Mouse (Mus musculus) intestine, embryonic 16.5 days (tissue): ENCODE results near the gene Otub1. TPM values are rescaled to one million over a fixed set of nuclear protein-coding genes. Genes with fewer than 3 reads are reported as not detected.

Source experiments
- polyA plus RNA-seq: library from polyadenylated mRNA; unstranded; fragments of >200 nt; fragmentation: Nextera tagmentation; extraction: Ambion mirVana; gene quantifications from 2 replicates; pipeline ENCODE4 v1.2.1, GENCODE M21; 2015

The Otub1 gene
- polyA plus RNA-seq, 1 experiment from 2014 or later = 166 TPM

Other genes starting within 250 kb of the Otub1 start
- 57.9 and 58.2 TPM in 2 replicates for gene Ppp1r14b, start 231.3 kb downstream of the Otub1 start, polyA plus RNA-seq
- 198 and 222 TPM in 2 replicates for gene Plcb3, start 229.8 kb downstream of the Otub1 start, polyA plus RNA-seq
- 176 and 195 TPM in 2 replicates for gene Fkbp2, start 225.8 kb downstream of the Otub1 start, polyA plus RNA-seq
- 18.3 and 21.5 TPM in 2 replicates for gene Vegfb, start 218.7 kb downstream of the Otub1 start, polyA plus RNA-seq
- gene Dnajc4, start 213.7 kb downstream of the Otub1 start, polyA plus RNA-seq = 26.9 and 29.5 TPM in 2 replicates
- 33.0 and 40.2 TPM in 2 replicates for gene Nudt22, start 210.2 kb downstream of the Otub1 start, polyA plus RNA-seq
- gene Trpt1, start 210.2 kb downstream of the Otub1 start, polyA plus RNA-seq = 8.9 and 9.5 TPM in 2 replicates
- 13.0 and 14.4 TPM in 2 replicates for gene Fermt3, start 186.8 kb downstream of the Otub1 start, polyA plus RNA-seq
- 194 and 208 TPM in 2 replicates for gene Stip1, start 166.3 kb downstream of the Otub1 start, polyA plus RNA-seq
- 11.6 and 13.1 TPM in 2 replicates for gene Macrod1, start 149.5 kb downstream of the Otub1 start, polyA plus RNA-seq
- gene Flrt1, start 100.6 kb downstream of the Otub1 start, polyA plus RNA-seq = 1.6 and 1.9 TPM in 2 replicates
- 1,467 and 1,508 TPM in 2 replicates for gene Cox8a, start 11.3 kb upstream of the Otub1 start, polyA plus RNA-seq
- gene Naa40, start 34.9 kb upstream of the Otub1 start, polyA plus RNA-seq = 48.4 and 51.9 TPM in 2 replicates
- gene Rcor2, start 61.0 kb upstream of the Otub1 start, polyA plus RNA-seq = 6.5 and 9.0 TPM in 2 replicates
- 39.1 and 41.4 TPM in 2 replicates for gene Mark2, start 135.5 kb upstream of the Otub1 start, polyA plus RNA-seq
- gene Spindoc, start 176.7 kb upstream of the Otub1 start, polyA plus RNA-seq = 17.4 and 18.2 TPM in 2 replicates
- gene 2700081O15Rik, start 211.3 kb upstream of the Otub1 start, polyA plus RNA-seq = 3.1 and 3.2 TPM in 2 replicates